19 mouse cellular contexts compared by ENCODE assay signal in the genomic region with DNA sequence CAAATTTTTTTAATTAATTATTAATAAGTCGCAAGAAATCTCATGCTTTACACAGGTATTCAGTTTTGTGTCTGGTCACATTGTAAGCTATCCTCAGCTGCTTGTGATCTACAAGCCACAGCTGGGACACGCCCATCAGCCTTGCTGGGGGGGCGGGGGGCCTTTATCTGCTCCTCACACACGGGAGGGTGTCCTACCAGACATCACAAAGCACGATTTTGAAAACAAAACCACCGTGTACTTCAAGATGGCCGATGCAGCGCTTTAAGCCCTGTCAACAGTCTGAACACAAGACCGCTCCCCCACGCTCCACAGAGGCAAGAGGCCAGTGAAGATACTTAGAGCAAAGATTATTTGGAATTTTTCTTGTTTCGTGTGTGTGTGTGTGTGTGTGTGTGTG. TPM values are rescaled to one million over a fixed set of nuclear protein-coding genes. Genes with fewer than 3 reads are reported as not detected.
DNase-seq lines count a peak whose midpoint lies in the region; ATAC-seq and TF ChIP-seq lines count a peak whose summit lies in the region.
"Had no signal": no experiment of that assay in that cellular context is flagged by ENCODE, and none has a peak within 500 bp of the region (broad histone marks: within the 10 kb centered on the region; RNA-seq: fewer than 3 reads in every experiment).

No protein-coding gene starts in this region.

- TF ChIP-seq EP300 in stomach, postnatal 0 days (optimal IDR thresholded peaks at IDR 0.05): no peak

- no peak for TF ChIP-seq CTCF in stomach, postnatal 0 days (IDR thresholded peaks at IDR 0.05; ENCODE audit: low read depth)
- no peak for TF ChIP-seq CTCF in gastrocnemius, adult 2 months (IDR thresholded peaks at IDR 0.05)

- peaks cover 21% of the 10 kb centered on the region for H3K4me1 ChIP-seq in heart, embryonic 10.5 days
- no peaks in the 10 kb centered on the region for H3K4me1 ChIP-seq in stomach, embryonic 14.5 days (ENCODE audit: control insufficient read depth, insufficient read depth, low read length)
- no peaks in the 10 kb centered on the region for H3K4me1 ChIP-seq in stomach, postnatal 0 days (replicated peaks; ENCODE audit: control insufficient read depth, insufficient read depth)
- peaks cover 58% of the 10 kb centered on the region for H3K4me1 ChIP-seq in liver, embryonic 15.5 days (replicated peaks)

- DNase-seq in heart, embryonic 10.5 days (ENCODE audit: low spot score): peak; percentile 95
- no peak for DNase-seq in heart, postnatal 36 days
- DNase-seq in stomach, postnatal 0 days (ENCODE audit: low spot score): no peak
- DNase-seq in left cerebral cortex, adult 11 months (ENCODE audit: low spot score): no peak
- no peak for DNase-seq in gastrocnemius, adult 2 months
- DNase-seq in cerebellum, postnatal 10 days: no peak
- DNase-seq: adrenal gland, postnatal 14 days; heart, postnatal 10 days; kidney, postnatal 25 days; right cerebral cortex, postnatal 25 days had no signal

- ATAC-seq in stomach, embryonic 14.5 days (ENCODE audit: insufficient number of reproducible peaks, insufficient read depth, low FRiP score, low read depth): peak; percentile 43; the same call in 1 of the 2 replicates
- no peak for ATAC-seq in stomach, postnatal 0 days (ENCODE audit: low FRiP score, low TSS enrichment)
- ATAC-seq in liver, embryonic 15.5 days (ENCODE audit: insufficient read depth): peak; percentile 88
- ATAC-seq: inflammation-experienced regulatory T-cells, adult 6 months; lung, postnatal 0 days had no signal

- H3K4me3 ChIP-seq in heart, embryonic 10.5 days: no peak overlapping the region
- no peak overlapping the region for H3K4me3 ChIP-seq in stomach, embryonic 14.5 days (ENCODE audit: low read depth, low read length)
- H3K4me3 ChIP-seq in stomach, postnatal 0 days (ENCODE audit: low read depth, low read length): no peak overlapping the region
- peak overlapping the region; percentile 45 for H3K4me3 ChIP-seq in liver, embryonic 15.5 days (replicated peaks)
- no peak overlapping the region for H3K4me3 ChIP-seq in gastrocnemius, adult 2 months
- H3K4me3 ChIP-seq: limb, embryonic 10.5 days; midbrain, embryonic 10.5 days; myocyte had no signal

- no peak overlapping the region for H3K9ac ChIP-seq in stomach, embryonic 14.5 days (replicated peaks; ENCODE audit: low read depth, low read length)
- no peak overlapping the region for H3K9ac ChIP-seq in stomach, postnatal 0 days (ENCODE audit: low read length)
- H3K9ac ChIP-seq in liver, embryonic 15.5 days: peak overlapping the region; percentile 58

- intact Hi-C loops in heart, postnatal 36 days (cut with DNase I): no loop called here
- intact Hi-C loops in gastrocnemius, adult 2 months (cut with DNase I): no loop called here

- H3K36me3 ChIP-seq in heart, embryonic 10.5 days: no peaks in the 10 kb centered on the region
- H3K36me3 ChIP-seq in stomach, embryonic 14.5 days (ENCODE audit: control insufficient read depth, insufficient read depth, low read length): no peaks in the 10 kb centered on the region
- no peaks in the 10 kb centered on the region for H3K36me3 ChIP-seq in stomach, postnatal 0 days (ENCODE audit: control insufficient read depth, insufficient read depth, low read length)
- H3K36me3 ChIP-seq in liver, embryonic 15.5 days (replicated peaks): no peaks in the 10 kb centered on the region
- H3K36me3 ChIP-seq: limb, embryonic 10.5 days; midbrain, embryonic 10.5 days had no signal

- no peak overlapping the region for H3K4me2 ChIP-seq in stomach, embryonic 14.5 days (replicated peaks; ENCODE audit: low read depth, low read length)
- H3K4me2 ChIP-seq in stomach, postnatal 0 days (replicated peaks; ENCODE audit: low read depth): no peak overlapping the region
- H3K4me2 ChIP-seq in liver, embryonic 15.5 days: peak overlapping the region; percentile 67

- H3K27ac ChIP-seq in heart, embryonic 10.5 days: peak overlapping the region; percentile 69
- no peak overlapping the region for H3K27ac ChIP-seq in stomach, embryonic 14.5 days (ENCODE audit: low read length)
- H3K27ac ChIP-seq in stomach, postnatal 0 days (replicated peaks): no peak overlapping the region
- H3K27ac ChIP-seq in liver, embryonic 15.5 days (replicated peaks): peak overlapping the region; percentile 97
- H3K27ac ChIP-seq in gastrocnemius, adult 2 months: no peak overlapping the region

- 64% methylated on average over 11 of the region's 11 CpGs for WGBS in heart, embryonic 10.5 days
- WGBS in stomach, embryonic 14.5 days: 80% methylated on average over 11 of the region's 11 CpGs
- WGBS in stomach, postnatal 0 days: 77% methylated on average over 11 of the region's 11 CpGs
- 25% methylated on average over 11 of the region's 11 CpGs for WGBS in liver, embryonic 15.5 days (ENCODE audit: insufficient replicate concordance)

- H3K27me3 ChIP-seq in heart, embryonic 10.5 days (ENCODE audit: insufficient read depth, poor library complexity, severe bottlenecking): 0 out of 2 replicates have a peak, but pooled peaks cover 7% of the 10 kb centered on the region
- H3K27me3 ChIP-seq in stomach, embryonic 14.5 days (ENCODE audit: control insufficient read depth, insufficient read depth, low read length): no peaks in the 10 kb centered on the region
- no peaks in the 10 kb centered on the region for H3K27me3 ChIP-seq in stomach, postnatal 0 days (ENCODE audit: control insufficient read depth, insufficient read depth, low read length)
- peaks cover 9% of the 10 kb centered on the region; the same call in 1 of the 2 replicates for H3K27me3 ChIP-seq in liver, embryonic 15.5 days

- H3K9me3 ChIP-seq in heart, embryonic 10.5 days: no peaks in the 10 kb centered on the region
- no peaks in the 10 kb centered on the region for H3K9me3 ChIP-seq in stomach, embryonic 14.5 days (ENCODE audit: control insufficient read depth, low read depth, low read length)
- H3K9me3 ChIP-seq in stomach, postnatal 0 days (ENCODE audit: control insufficient read depth, low read length): no peaks in the 10 kb centered on the region
- no peaks in the 10 kb centered on the region for H3K9me3 ChIP-seq in liver, embryonic 15.5 days (replicated peaks)
- H3K9me3 ChIP-seq: limb, embryonic 10.5 days; midbrain, embryonic 10.5 days had no signal

RNA-seq across cellular contexts. Expression of gene Mc3r, which starts 42.2 kb away (rescaled TPM):
- not detected in 2 replicates for polyA plus RNA-seq in heart, embryonic 10.5 days (2016; fragmentation: Nextera tagmentation; extraction: Ambion mirVana)
- not detected for total RNA-seq in heart, postnatal 36 days (2021)
- not detected in 2 replicates for polyA plus RNA-seq in stomach, embryonic 14.5 days (2014; fragmentation: Nextera tagmentation; extraction: Ambion mirVana)
- polyA plus RNA-seq in stomach, postnatal 0 days (2015; fragmentation: Nextera tagmentation; extraction: Ambion mirVana): not detected in 2 replicates
- polyA plus RNA-seq in liver, embryonic 15.5 days (2015; fragmentation: Nextera tagmentation; extraction: Ambion mirVana): 0.05 and 0.06 TPM in 2 replicates
- not detected for total RNA-seq in gastrocnemius, adult 2 months (2021)
- total RNA-seq: adrenal gland, postnatal 14 days; common myeloid progenitor, adult 5-6 weeks; gastrocnemius, postnatal 4 days; heart, postnatal 10 days had no signal
- polyA plus RNA-seq: inflammation-experienced regulatory T-cells, adult 6 months; limb, embryonic 10.5 days; lung, postnatal 0 days; midbrain, embryonic 10.5 days; myocyte had no signal

RNA-seq across cellular contexts. Expression of gene Fam210b, which starts 54.9 kb away (rescaled TPM):
- 23.3 and 24.9 TPM in 2 replicates for polyA plus RNA-seq in heart, embryonic 10.5 days (2016; fragmentation: Nextera tagmentation; extraction: Ambion mirVana)
- 1 to 10 TPM; 6.8 to 7.1 TPM for total RNA-seq in heart, postnatal 36 days (2021)
- 10.7 and 11.2 TPM in 2 replicates for polyA plus RNA-seq in stomach, embryonic 14.5 days (2014; fragmentation: Nextera tagmentation; extraction: Ambion mirVana)
- polyA plus RNA-seq in stomach, postnatal 0 days (2015; fragmentation: Nextera tagmentation; extraction: Ambion mirVana): 23.9 and 25.7 TPM in 2 replicates
- 136 and 142 TPM in 2 replicates for polyA plus RNA-seq in liver, embryonic 15.5 days (2015; fragmentation: Nextera tagmentation; extraction: Ambion mirVana)
- 1 to 10 TPM; 5.0 to 6.4 TPM for total RNA-seq in gastrocnemius, adult 2 months (2021)

Comparison
In these comparisons a context has a peak if more than half of its experiments do, and no peak if none do; other contexts are left out.
1. H3K27ac ChIP-seq: peak in heart, embryonic 10.5 days (single experiment) and liver, embryonic 15.5 days (single experiment); none in stomach, embryonic 14.5 days (single experiment), stomach, postnatal 0 days (single experiment) and gastrocnemius, adult 2 months (single experiment).